Mouse (Mus musculus): ENCODE measurements at regions not wholly inside any gene's neighbourhood (a gene's known extent, or its start where the extent isn't known, plus 50 kb on each side); places are given as distances from the start of the nearest gene placed in this dataset.

- TF ChIP-seq CTCF (IDR thresholded peaks at IDR 0.05; ENCODE audit: low read depth) (no peak), EP300 (IDR thresholded peaks at IDR 0.05; ENCODE audit: low read depth) (no peak)
These were observed 2399.2 kb upstream of the Gm7489 start for GRCm38 (mm10) chr15:51485554-51485953.
